Mouse (Mus musculus): ENCODE data around the gene Btbd6.

Btbd6 gene

DNA sequence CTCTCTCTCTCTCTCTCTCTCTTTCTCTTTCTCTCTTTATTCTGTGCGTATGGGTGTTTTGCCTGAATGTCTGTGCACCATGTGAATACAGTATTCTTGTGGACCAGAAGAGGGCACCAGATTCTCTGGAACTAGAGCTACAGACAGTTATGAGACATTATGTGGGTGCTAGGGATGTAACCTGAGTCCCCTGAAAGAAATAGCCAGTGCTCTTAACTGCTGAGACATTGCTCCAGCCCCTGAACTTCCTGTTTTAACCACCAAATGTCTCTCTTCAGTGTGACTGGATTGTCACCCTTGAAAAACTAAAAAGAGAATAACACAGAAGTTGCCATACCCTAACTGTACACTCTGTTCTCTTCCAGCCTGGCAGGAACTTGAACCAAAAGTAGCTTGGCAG lies 50.3 kb downstream of the Btbd6 start:
- in situ Hi-C loops (cut with MboI; ENCODE audit: low pct_unique_long_range_greater_than_20kb in 1 of 2, low sequenced_read_pairs in 2 of 2, unreplicated experiment in 1 of 2) = no loop called here

DNA sequence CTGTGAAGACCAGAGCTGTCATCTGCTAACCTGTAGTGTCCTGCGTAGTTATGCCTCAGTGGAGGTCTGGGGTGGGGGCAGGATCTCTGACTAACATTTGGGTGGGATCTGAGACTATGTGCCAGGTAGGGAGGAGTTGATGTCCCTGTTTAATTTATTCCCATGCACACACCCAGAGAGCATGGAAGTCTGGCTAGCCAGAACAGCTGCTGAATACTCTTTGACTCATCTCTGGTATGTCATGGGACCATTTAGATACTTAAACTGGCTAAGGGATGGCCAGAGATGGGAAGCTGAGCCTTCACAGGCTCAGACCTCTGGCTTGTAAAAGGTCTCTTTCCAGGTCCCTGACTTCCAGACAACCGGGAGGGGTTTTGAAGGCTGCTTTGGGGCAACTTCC lies 51.2 kb downstream of the Btbd6 start:
- in situ Hi-C loops (cut with MboI; ENCODE audit: low pct_unique_long_range_greater_than_20kb in 1 of 2, low sequenced_read_pairs in 2 of 2, unreplicated experiment in 1 of 2) = no loop called here

DNA sequence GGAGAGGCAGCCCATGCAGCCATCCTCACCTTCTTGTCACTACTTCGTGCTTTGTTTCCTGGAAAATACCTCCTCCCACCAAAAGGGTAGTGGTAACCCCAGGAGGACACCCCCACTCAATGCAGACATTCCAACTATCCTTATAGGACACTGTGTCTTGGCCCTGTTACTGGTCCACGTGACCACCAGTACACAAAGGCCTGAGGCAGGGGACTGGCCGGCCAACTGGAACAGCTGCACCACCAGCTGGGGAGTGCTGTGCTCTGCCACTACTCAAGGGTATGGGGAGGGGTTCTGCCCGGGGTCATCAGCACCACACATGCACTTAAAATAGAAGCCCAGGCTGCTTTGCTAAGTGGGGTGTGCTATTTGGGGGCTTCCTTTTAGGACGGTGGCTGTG lies 51.8 kb downstream of the Btbd6 start:
- in situ Hi-C loops (cut with MboI; ENCODE audit: low pct_unique_long_range_greater_than_20kb in 1 of 2, low sequenced_read_pairs in 2 of 2, unreplicated experiment in 1 of 2) = no loop called here
